Mouse (Mus musculus) WW6 (cell line): ENCODE measurements around the gene Rdh1.
A peak's percentile ranks its signal among the peaks of the same experiment; 100 is the strongest.

ENCODE experiments used
- DNase-seq: peaks from one replicate; pipeline ENCODE4 v3.0.0-alpha.2; 2013; ENCODE audit warnings: low read depth, low spot score

Rdh1 gene

GRCm38 (mm10) chr10:127759181-127760110 is at the start of gene Rdh1, which contains the start of gene Rdh16f1:
Gene Rdh1 (plus strand): TSS chr10:127759721.
Gene Rdh16f1 (plus strand): TSS chr10:127759787.
- DNase-seq, result no peak

DNA sequence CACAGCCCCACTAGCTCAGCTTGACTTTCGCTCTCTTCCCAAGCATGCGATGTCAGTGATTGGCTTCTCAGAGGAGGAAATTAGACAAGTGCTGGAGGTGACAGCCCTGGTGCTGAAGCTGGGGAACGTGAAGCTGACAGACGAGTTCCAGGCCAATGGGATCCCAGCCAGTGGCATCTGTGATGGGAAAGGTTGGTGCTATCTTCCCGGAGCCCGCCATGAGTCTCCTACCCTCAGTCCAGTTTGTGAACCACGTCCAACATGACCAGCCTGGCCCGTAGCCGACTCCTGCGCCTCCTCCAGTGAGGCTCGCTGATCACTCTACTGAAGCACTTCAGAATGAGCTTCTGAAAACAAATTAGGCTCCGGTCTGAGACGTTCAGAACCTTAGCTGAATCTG is 49.2 kb upstream of the Rdh1 start:
- DNase-seq, result no peak

GRCm38 (mm10) chr10:127712736-127713135 is 46.8 kb upstream of the Rdh1 start:
- DNase-seq, result no peak

- DNase-seq, result no peak
Measured at GRCm38 (mm10) chr10:127721671-127722418, 37.7 kb upstream of the Rdh1 start.

DNA sequence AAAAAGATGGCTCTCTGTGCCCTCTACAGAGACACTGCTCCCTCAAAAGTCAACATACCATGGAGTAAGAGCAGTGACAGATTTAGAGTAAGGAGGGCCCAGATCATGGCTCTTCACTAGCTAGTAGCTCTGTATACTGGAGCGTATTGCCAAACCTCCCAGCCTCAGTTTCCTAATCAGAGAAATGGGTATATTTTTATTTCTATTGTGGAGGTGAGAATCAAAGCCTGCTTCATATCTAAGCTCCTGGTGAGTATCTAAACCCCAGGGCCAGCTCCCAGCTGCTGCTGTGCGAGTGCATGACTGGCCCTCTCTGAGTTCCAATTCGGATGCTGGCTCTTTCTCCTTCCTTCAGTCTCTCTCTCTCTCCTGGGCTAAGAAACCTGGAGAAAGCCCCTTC is 35.3 kb upstream of the Rdh1 start, which contains the start of gene Tac2:
Tac2 (plus strand) TSS at position 301 of the 400 bp plus-strand sequence.
- no peak for DNase-seq

GRCm38 (mm10) chr10:127725136-127725535 is 34.4 kb upstream of the Rdh1 start:
- no peak for DNase-seq

GRCm38 (mm10) chr10:127728437-127728836 is 31.1 kb upstream of the Rdh1 start:
- no peak for DNase-seq

DNA sequence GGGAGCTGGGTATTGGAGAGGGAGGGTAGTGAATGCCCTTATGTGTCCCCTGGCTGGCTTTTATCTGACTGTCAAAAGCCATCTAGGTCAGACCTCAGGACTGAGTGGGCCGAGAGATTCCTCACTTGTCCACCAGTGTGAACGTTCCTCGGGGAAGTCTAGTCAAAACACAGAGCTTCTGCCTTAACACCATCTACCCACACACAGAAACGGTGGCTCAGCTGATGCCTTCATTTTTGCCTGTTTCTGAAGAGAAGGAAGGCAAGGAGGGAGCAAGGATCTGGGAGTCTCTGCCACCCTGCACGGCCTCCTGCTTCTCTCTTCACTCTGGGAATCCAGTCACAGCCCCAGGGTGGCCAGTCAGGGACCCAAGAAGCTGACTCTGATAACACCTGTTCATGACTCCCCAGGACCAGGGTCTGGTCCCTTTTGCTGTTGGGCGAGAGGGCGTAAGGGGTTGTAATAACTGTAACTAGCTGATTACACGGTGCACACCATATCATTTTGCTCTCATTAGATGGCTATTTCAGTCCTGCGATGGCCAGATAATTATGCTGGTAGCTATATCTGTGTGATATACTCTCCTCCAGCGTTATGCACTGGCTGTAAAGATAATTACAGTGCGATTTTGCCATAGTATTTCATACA is 29.1 kb upstream of the Rdh1 start:
- DNase-seq, result no peak

DNA sequence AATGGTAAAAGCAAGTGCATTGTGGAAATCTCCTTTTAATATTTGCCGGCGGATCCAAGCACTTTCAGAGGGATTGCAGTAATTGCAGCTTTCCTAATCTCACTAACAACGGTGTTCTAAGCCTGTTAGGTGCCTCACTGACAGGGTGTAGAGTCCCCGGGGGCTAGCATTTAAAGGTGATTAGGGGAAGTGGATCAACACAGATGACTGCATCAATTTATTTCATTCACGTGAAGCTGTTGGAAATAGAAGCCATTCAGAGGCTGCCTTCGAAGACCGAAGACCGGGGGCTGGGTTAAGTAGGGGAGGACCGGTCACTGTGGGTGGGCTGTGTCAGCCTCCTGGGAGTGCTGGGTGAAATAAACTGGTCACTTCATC is 28.6 kb upstream of the Rdh1 start:
- no peak for DNase-seq

GRCm38 (mm10) chr10:127731397-127731796 is 28.1 kb upstream of the Rdh1 start:
- DNase-seq, result no peak

DNA sequence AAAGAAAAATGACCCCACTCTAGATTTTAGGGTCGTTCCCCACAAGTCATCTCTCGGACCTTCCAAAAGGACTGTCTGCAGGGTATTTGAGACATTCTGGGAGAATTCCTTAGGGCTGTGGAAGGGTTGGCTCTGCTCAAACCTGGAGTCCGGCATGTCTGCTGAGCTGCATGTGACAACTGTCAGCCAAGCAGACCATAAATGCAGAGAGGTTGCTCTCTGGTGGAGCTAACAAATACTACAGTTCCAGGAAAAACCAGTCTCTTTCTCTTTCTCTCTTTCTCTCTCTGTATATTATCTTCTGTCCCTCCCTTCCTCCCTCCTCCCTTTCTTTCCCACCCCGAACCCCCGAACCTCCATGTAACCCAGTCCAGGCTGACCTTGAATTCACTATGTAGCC is 25.1 kb upstream of the Rdh1 start:
- DNase-seq, result no peak

- DNase-seq, result no peak
Measured at GRCm38 (mm10) chr10:127736266-127736665, 23.3 kb upstream of the Rdh1 start.

DNA sequence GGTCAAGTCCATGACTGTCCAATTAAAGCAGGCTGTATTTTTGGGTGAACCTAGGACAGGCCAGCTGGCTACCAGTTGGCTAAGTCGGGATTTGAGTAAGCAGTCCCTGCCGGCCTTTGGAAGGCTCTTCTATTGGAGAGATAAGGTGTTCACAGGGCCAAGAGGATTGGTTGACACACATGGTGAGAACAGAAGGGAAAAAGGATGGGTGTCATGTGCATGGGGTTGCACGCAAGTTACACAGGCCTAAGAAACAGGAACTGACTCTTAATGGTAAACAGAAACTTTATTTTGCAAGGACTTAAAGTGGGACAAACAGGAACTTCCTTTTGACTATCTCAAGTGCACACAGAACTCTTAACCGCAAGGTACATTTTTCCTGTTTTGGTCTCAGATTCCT is 22.6 kb upstream of the Rdh1 start:
- no peak for DNase-seq

DNA sequence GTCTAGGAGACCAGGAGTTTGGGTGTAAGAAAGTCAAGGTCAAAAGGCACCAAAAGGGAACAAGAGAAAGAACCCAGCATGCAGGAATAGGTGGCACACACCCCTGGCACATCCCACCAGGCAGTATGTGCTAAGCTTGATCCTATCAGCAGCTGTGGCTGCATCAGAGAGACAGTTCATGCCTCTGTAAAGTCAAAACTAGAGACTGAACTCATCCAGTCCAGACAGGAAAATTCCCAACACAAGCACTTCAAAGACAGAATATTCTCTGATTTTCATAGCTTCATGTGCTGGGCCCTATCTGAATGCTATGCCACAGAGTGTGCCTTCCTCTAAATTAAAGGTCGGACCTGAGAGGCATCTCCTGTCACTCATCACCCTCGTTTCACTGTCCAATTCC is 22.0 kb upstream of the Rdh1 start:
- DNase-seq, result no peak

DNA sequence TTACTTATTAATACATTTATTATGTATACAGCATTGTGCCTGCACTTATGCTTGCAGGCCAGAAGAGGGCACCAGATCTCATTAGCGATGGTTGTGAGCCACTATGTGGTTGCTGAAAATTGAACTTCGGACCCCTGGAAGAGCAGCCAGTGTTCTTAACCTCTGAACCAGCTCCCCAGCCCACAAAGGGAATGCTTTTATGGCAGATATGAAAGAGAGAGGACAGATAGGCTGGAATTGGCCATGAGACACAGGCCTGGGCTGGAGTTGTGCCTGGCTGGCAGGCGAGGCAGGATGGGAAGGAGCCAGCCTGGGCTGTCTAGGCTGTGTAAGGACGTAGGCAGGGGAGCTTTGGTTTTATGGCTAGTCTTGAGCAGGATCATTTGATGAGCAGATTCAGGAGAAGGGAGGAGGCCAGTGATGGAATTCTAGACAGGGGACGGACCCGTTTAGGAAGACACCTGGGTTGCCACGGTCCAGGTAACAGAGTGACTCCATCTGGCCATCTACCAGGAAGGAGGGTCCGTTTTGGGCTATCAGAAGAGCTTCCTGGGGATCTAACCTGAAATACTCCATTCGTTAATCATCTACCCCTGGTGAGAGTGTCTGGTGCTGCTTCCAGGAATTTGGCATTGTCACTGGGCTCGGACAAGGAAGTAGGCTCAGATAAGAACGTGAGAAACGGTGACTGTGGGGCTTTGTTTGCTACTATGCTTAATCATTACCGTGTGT is 21.2 kb upstream of the Rdh1 start:
- DNase-seq, result no peak

- DNase-seq, result peak; percentile 49
Measured at GRCm38 (mm10) chr10:127739083-127739660, 20.3 kb upstream of the Rdh1 start, which contains the start of gene Zbtb39. Gene Zbtb39 (plus strand): TSS chr10:127739538.

- no peak for DNase-seq
Measured at GRCm38 (mm10) chr10:127739661-127740161, 19.8 kb upstream of the Rdh1 start.

- no peak for DNase-seq
Measured at GRCm38 (mm10) chr10:127744661-127745060, 14.9 kb upstream of the Rdh1 start.

- DNase-seq, result no peak
Measured at GRCm38 (mm10) chr10:127745886-127746285, 13.6 kb upstream of the Rdh1 start.

GRCm38 (mm10) chr10:127747254-127747653 is 12.3 kb upstream of the Rdh1 start:
- no peak for DNase-seq
